Mouse (Mus musculus) hindbrain, embryonic 13.5 days (tissue): ENCODE measurements around the gene Cdkn2aip. TPM values are rescaled to one million over a fixed set of nuclear protein-coding genes. Genes with fewer than 3 reads are reported as not detected.
A peak's percentile ranks its signal among the peaks of the same experiment; 100 is the strongest.

ENCODE experiments used
- ATAC-seq: fragments of 200-750 bp; cut with Nextera tagmentation; 2 replicates; pipeline ENCODE4 v1.8.0; 2017; ENCODE audit warnings: moderate TSS enrichment; ENCODE audit not compliant: low FRiP score
- H3K27ac ChIP-seq: fragments of 300-500 bp; sonication (generic); 2 replicates; pipeline ENCODE4 v1.5.1; 2015; ENCODE audit warnings: inconsistent platforms, mild to moderate bottlenecking, moderate library complexity
- H3K27me3 ChIP-seq: fragments of 300-500 bp; sonication (generic); 2 replicates; pipeline ENCODE4 v1.6.1; 2015; ENCODE audit warnings: mild to moderate bottlenecking, inconsistent platforms
- H3K36me3 ChIP-seq: fragments of 300-500 bp; sonication (generic); 2 replicates; pipeline ENCODE4 v1.6.1; 2015; ENCODE audit warnings: mild to moderate bottlenecking, inconsistent platforms
- H3K4me1 ChIP-seq: fragments of 300-500 bp; sonication (generic); replicated peaks from 2 replicates; pipeline ENCODE4 v1.6.1; 2015; ENCODE audit warnings: inconsistent platforms
- H3K4me2 ChIP-seq: fragments of 300-500 bp; sonication (generic); 2 replicates; pipeline ENCODE4 v1.6.1; 2015; ENCODE audit warnings: inconsistent platforms, mild to moderate bottlenecking, moderate library complexity
- H3K4me3 ChIP-seq: fragments of 300-500 bp; sonication (generic); 2 replicates; pipeline ENCODE4 v1.5.1; 2015; ENCODE audit warnings: mild to moderate bottlenecking, inconsistent platforms
- H3K9ac ChIP-seq: fragments of 300-500 bp; sonication (generic); 2 replicates; pipeline ENCODE4 v1.6.1; 2015; ENCODE audit warnings: mild to moderate bottlenecking, inconsistent platforms
- H3K9me3 ChIP-seq: fragments of 300-500 bp; sonication (generic); 2 replicates; pipeline ENCODE4 v1.6.1; 2016; ENCODE audit warnings: inconsistent platforms
- WGBS: fragments of 180-500 bp; shearing (Covaris S2); methylation state at CpG from one replicate; pipeline ENCODE4 v1.1.7; 2015; 5-methylcytosine and 5-hydroxymethylcytosine counted together
- polyA plus RNA-seq: library from polyadenylated mRNA; unstranded; fragments of >200 nt; fragmentation: Nextera tagmentation; extraction: Ambion mirVana; gene quantifications from 2 replicates; pipeline ENCODE4 v1.2.1, GENCODE M21; 2015

Cdkn2aip gene
- polyA plus RNA-seq, 1 experiment from 2014 or later = 41.4 TPM

DNA sequence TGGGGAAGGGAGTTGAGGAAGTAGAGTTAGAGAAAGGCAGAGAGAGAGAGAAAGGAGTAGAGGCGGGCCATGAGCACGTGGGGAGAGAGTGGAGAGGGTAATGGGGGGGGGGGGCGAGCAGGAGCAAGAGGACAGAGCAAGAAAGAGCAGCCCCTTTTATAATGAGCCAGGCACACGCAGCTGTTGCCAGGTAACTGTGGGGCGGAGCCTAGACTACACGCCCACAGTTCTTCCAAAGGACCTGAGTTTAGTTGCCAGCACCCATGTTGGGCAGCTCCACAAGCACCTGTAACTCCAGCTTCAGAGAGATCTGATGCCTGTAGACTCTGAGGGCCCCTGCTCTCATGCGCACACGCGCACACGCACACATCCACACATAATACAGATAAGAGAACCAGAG, 21.9 kb downstream of the Cdkn2aip start:
- Histone ChIP-seq H3K36me3 (no peaks in the 10 kb centered on the region), H3K27me3 (0 out of 2 replicates have a peak, but pooled peaks cover 12% of the 10 kb centered on the region), H3K4me1 (peaks cover 5% of the 10 kb centered on the region), H3K4me2 (no peak overlapping the region), H3K4me3 (no peak overlapping the region), H3K9ac (no peak overlapping the region), H3K27ac (no peak overlapping the region), H3K9me3 (no peaks in the 10 kb centered on the region)
- no peak for ATAC-seq
- 68% methylated on average over 9 of the region's 10 CpGs for WGBS

DNA sequence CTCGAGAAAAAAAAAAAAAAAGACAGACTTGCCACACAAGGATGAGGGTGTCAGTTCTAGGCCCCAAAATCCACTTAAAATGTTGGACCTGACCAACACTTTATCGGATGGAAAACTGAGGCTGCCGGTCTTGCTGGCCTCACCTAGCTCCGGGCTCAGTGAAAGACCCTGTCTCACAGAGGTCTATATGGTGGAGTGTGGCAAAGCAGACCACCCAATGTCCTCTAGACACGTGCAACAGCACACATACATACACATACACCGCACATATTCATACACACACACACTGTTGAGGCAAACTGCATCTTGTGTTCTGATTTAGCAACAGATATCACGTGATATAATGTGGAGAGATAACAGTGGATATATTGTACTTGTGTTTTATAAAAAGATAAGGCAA, 22.4 kb downstream of the Cdkn2aip start:
- H3K9me3 ChIP-seq = no peaks in the 10 kb centered on the region
- H3K4me1 ChIP-seq = peaks cover 5% of the 10 kb centered on the region
- 40% methylated on average over 7 of the region's 7 CpGs for WGBS

DNA sequence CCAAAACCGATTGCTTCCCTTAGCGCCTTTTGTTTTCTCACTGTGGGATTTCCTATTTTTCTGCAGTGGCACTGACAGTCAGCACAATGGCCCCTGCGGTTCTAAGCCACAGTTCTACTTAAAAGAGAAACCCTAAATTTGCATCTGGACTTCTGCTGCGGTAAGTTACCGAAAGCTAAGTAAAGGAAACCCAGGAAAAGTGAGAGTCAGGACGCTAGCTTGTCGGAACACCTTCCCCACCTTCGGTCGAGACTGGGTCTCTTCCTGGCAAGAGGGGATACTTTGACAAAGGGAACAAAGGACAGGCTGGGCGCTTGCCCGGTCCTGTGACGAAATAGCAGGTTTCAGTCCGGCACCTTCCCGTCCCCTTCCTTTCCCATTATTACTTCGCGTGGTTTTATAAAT, 23.1 kb downstream of the Cdkn2aip start:
- 1% methylated on average over 16 of the region's 16 CpGs for WGBS
- H3K9me3 ChIP-seq = no peaks in the 10 kb centered on the region
- H3K27ac ChIP-seq = no peak overlapping the region
- 0 out of 2 replicates have a peak, but pooled peaks cover 12% of the 10 kb centered on the region for H3K27me3 ChIP-seq
- H3K4me1 ChIP-seq = peaks cover 5% of the 10 kb centered on the region
- H3K4me2 ChIP-seq = peak overlapping the region; percentile 44
- no peaks in the 10 kb centered on the region for H3K36me3 ChIP-seq
- 0 out of 2 replicates have a peak overlapping the region, but pooled peaks have one; percentile 46 for H3K9ac ChIP-seq
- H3K4me3 ChIP-seq = peak overlapping the region; percentile 20
- ATAC-seq = no peak

More for the DNA sequence above, 22.4 kb downstream of the Cdkn2aip start:
- Histone ChIP-seq H3K27me3 (0 out of 2 replicates have a peak, but pooled peaks cover 12% of the 10 kb centered on the region), H3K27ac (no peak overlapping the region), H3K4me3 (no peak overlapping the region), H3K36me3 (no peaks in the 10 kb centered on the region), H3K4me2 (peak overlapping the region; percentile 44), H3K9ac (no peak overlapping the region)
- no peak for ATAC-seq

DNA sequence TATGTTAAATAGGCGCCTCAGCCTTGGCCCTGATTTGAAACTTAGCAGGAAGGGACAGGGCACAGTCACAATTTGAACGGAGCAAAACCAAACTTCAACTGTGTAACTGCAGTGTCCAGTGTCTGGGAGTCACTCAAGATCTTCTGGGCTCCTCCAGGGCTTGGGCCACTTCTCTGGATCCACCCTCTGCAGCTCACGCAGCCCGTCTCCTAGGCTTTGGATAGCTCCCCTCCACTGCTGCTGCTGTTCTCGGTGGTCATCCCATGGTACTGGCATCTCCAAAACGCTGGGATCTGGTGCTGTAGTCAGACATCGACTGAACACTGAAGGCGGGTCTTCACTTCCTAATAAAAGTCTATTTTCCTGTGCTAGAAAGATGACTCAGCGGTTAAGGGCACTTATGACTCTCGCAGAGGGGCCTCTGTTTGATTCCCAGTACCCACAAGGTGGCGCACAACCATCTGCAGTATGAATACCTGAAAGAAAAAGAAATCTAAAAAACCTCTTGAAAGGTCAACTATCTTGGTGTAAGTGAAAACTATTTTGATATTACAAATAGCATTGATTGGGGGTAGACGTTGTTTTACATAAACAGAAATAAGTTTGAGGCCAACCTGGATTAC, 23.9 kb downstream of the Cdkn2aip start:
- Histone ChIP-seq H3K27ac (no peak overlapping the region), H3K4me2 (no peak overlapping the region), H3K9ac (no peak overlapping the region), H3K4me3 (no peak overlapping the region), H3K9me3 (no peaks in the 10 kb centered on the region), H3K4me1 (peaks cover 5% of the 10 kb centered on the region), H3K36me3 (no peaks in the 10 kb centered on the region), H3K27me3 (0 out of 2 replicates have a peak, but pooled peaks cover 12% of the 10 kb centered on the region)
- ATAC-seq = no peak
- 53% methylated on average over 12 of the region's 12 CpGs for WGBS

DNA sequence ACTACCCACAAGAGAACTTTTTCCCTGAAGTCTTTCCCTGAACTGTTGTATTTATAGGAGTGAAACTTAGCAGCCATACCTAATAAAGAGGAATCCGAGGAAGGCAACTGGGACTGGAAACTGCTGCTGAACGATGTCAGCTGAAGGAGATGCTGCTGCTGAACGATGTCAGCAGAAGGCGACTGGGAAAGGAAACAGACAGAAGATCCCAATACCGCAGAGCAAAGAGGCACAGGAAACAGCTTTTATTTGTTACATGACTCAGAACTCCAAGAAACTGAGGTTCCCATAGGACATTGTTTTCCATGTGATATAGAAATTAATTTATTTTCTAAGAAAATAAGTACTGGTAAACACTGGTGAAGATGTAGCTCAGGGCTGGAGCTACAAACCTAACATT, 29.3 kb downstream of the Cdkn2aip start:
- no peak for ATAC-seq
- 84% methylated on average over 5 of the region's 5 CpGs for WGBS
- no peak overlapping the region for H3K4me3 ChIP-seq

DNA sequence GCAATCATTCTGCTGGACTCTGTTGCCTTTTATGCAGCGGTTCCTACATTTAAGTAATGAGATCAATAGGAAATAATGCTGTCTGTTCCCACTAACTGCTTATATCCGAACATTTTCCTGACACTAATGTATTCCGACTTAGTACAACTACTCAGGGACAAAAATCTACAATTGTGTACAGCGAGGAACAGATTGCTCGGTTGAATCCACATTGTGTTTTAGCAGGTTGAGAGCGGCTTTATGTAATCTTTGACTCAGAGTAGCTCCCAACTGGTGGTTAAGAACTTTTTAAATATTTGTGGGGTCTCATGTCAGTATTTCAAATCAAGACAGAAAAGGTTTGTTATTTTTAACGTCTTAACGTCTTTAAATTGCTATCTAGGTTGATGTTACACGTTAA, 29.7 kb downstream of the Cdkn2aip start:
- ATAC-seq = no peak

More for the DNA sequence above, 29.3 kb downstream of the Cdkn2aip start:
- Histone ChIP-seq H3K4me2 (no peak overlapping the region), H3K9me3 (no peaks in the 10 kb centered on the region), H3K4me1 (no peaks in the 10 kb centered on the region), H3K9ac (no peak overlapping the region), H3K27ac (no peak overlapping the region), H3K36me3 (no peaks in the 10 kb centered on the region), H3K27me3 (no peaks in the 10 kb centered on the region)

DNA sequence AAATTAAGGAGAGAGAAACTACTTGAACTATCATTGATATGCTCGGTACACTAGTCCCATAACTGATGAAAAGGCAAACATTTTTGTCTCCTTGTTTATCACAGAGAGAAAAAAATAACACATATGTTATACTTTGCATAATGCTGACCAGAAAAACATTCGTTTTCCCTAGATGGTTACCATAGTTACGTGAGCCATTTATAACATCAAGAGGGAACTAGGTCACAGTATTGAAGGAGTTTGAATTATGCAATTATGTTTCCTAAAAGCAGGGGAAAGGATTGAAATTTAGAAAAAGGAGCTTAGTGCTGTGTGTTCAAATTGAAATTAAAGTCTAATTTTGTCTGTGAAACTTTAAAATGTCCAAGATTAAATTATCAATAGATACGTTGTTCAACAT, 33.4 kb downstream of the Cdkn2aip start:
- 81% methylated on average over 4 of the region's 4 CpGs for WGBS
- ATAC-seq = no peak
- no peak overlapping the region for H3K4me3 ChIP-seq
- no peak overlapping the region for H3K4me2 ChIP-seq
- no peak overlapping the region for H3K9ac ChIP-seq
- H3K4me1 ChIP-seq = peaks cover 9% of the 10 kb centered on the region; the same call in 1 of the 2 replicates
- H3K36me3 ChIP-seq = no peaks in the 10 kb centered on the region
- no peaks in the 10 kb centered on the region for H3K27me3 ChIP-seq
- H3K9me3 ChIP-seq = no peaks in the 10 kb centered on the region
- no peak overlapping the region for H3K27ac ChIP-seq

More for the DNA sequence above, 29.7 kb downstream of the Cdkn2aip start:
- no peak overlapping the region for H3K4me2 ChIP-seq
- no peak overlapping the region for H3K9ac ChIP-seq
- no peak overlapping the region for H3K4me3 ChIP-seq
- WGBS = 90% methylated on average over 9 of the region's 9 CpGs
- no peak overlapping the region for H3K27ac ChIP-seq
- no peaks in the 10 kb centered on the region for H3K9me3 ChIP-seq
- no peaks in the 10 kb centered on the region for H3K27me3 ChIP-seq
- no peaks in the 10 kb centered on the region for H3K4me1 ChIP-seq
- H3K36me3 ChIP-seq = no peaks in the 10 kb centered on the region

DNA sequence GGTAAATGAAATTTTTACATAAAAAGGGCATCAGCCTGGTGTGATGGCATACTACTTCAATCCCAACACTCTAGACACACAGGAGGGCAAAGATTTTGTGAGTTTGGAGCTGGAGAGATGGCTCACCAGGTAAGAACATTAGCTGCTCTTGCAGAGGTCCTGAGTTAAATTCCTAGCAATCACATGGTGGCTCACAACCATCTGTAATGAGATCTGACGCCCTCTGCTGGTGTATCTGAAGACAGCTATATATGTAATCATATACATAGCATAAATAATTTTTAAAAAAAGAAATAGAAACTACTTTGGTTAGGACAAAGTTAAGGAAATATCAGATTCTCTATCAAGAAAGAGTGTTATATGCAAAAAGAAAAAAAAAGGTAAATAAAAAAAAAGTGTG, 34.1 kb downstream of the Cdkn2aip start:
- Histone ChIP-seq H3K9me3 (no peaks in the 10 kb centered on the region), H3K27me3 (no peaks in the 10 kb centered on the region), H3K4me3 (no peak overlapping the region), H3K4me1 (peaks cover 9% of the 10 kb centered on the region; the same call in 1 of the 2 replicates), H3K4me2 (no peak overlapping the region), H3K9ac (no peak overlapping the region), H3K27ac (no peak overlapping the region), H3K36me3 (no peaks in the 10 kb centered on the region)
- ATAC-seq = no peak
- 80% methylated on average over 1 of the region's 1 CpGs for WGBS

DNA sequence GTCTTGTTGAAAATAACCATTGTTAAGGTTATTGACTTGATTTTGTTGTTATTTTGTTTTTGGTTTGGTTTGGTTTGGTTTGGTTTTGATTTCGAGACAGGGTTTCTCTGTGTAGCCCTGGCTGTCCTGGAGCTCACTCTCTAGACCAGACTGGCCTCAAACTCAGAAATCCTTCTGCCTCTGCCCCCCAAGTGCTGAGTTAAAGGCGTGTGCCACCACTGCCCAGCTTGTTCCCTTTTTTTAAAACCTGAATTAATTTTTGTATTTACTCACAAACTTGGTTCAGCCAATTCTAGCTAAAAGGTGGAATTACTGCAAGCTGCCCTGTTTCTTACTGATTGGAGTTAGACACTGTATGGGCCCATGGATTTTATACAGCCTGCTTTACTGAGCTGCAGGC, 37.1 kb downstream of the Cdkn2aip start:
- peak overlapping the region; percentile 92 for H3K4me3 ChIP-seq
- WGBS = 45% methylated on average over 2 of the region's 2 CpGs
- H3K27ac ChIP-seq = no peak overlapping the region
- H3K4me2 ChIP-seq = peak overlapping the region; percentile 77
- H3K27me3 ChIP-seq = no peaks in the 10 kb centered on the region
- H3K4me1 ChIP-seq = peaks cover 13% of the 10 kb centered on the region
- 0 out of 2 replicates have a peak overlapping the region, but pooled peaks have one; percentile 35 for H3K9ac ChIP-seq
- H3K9me3 ChIP-seq = no peaks in the 10 kb centered on the region
- ATAC-seq = no peak
- no peaks in the 10 kb centered on the region for H3K36me3 ChIP-seq

DNA sequence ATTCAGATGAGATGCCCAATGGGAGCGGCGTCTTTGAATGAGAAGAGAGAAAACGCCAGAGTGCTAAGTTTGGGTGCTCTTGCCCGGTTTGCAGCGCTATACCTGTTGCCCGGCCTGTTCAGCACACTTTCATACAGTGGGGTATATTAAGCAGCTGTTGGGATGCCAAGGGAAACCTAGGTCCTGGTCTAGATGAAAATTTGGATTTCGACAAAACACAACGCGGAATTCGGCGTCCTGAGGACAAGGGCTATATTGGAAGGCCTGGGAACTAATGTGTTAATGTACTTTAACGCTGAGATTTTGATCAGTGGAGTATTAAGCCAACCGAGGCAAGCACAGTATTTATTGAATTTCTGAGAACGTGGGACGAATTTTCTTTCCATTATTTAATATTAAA, 37.5 kb downstream of the Cdkn2aip start:
- H3K9me3 ChIP-seq = no peaks in the 10 kb centered on the region
- H3K27ac ChIP-seq = no peak overlapping the region
- peak overlapping the region; percentile 90 for H3K9ac ChIP-seq
- no peak for ATAC-seq
- H3K36me3 ChIP-seq = no peaks in the 10 kb centered on the region
- WGBS = 2% methylated on average over 15 of the region's 15 CpGs
- H3K4me2 ChIP-seq = peak overlapping the region; percentile 77
- no peaks in the 10 kb centered on the region for H3K27me3 ChIP-seq
- H3K4me1 ChIP-seq = peaks cover 13% of the 10 kb centered on the region
- peak overlapping the region; percentile 92 for H3K4me3 ChIP-seq

DNA sequence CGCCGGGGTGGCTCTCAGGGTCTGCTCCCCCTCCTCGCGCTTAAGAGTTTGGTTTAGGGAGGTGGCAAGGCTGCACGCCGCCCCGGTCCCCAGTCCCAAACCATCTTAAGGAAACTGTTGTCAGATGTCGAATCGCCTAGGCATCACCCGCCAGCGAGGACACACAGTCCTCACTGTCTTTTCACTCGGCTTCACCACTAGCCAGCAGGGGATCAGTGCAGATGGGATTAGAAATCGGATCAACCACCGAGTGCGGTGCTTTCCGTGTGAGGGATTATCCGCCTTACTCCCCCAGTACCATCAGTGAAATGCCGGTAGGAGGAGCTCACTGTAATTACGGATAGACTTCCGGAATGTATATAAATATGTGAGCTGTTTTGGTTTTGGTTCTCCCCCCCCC, 37.9 kb downstream of the Cdkn2aip start:
- Histone ChIP-seq H3K27ac (peak overlapping the region; percentile 95), H3K27me3 (no peaks in the 10 kb centered on the region), H3K9ac (peak overlapping the region; percentile 90), H3K4me3 (peak overlapping the region; percentile 92), H3K4me1 (peaks cover 13% of the 10 kb centered on the region), H3K36me3 (no peaks in the 10 kb centered on the region), H3K4me2 (peak overlapping the region; percentile 77), H3K9me3 (no peaks in the 10 kb centered on the region)
- under 1% methylated on average over 20 of the region's 20 CpGs for WGBS
- peak; percentile 19; the same call in 1 of the 2 replicates for ATAC-seq

DNA sequence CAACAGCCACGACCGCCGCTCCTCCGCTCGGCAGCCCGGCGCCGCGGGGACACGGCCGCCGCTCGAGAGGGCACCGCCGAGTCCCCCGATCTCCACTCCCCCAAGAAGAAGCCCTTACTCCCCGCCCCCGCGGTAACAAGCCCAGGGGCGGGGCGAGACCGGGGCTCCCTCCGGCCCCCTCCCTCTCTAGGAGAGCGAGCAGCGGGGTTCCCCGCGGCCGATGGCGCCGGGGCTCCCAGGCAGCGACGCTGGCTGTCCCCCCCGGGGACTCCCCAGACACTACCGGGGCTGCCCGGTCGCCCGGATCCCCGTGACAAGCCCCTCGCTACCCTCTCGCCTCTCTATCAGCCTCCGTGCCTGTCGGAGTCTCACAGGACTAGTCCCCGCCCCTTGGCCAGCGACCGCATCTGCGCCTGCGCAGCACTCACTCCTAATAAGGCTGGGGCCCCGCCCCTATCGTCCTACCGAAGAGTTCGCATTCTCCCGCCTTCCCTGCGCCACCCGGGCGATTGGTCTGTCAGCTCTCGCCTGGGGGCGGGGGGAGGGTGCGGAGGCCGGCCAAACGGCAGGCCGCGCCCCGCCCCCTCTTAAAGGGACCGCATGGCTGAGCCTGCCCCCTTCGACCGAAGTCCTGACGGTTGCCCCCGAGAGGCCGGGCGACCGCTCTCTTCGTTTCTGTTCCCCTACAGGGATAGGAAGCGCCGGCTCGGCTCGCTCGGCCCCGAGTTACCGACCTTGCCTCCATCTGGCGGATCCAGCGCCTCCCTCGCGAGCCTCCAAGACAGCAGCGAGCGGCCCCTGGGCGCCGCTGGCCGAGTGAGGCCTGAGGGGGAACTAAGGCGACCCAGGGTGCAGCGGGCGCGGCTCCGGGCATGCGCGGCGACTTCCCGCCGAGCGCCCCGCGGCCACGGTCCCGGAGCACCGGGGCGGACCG, 38.7 kb downstream of the Cdkn2aip start, which contains the start of gene Ing2:
TSS of gene Ing2 (minus strand) at position 780 of the 934 bp plus-strand sequence.
- peak within 1 kb of the TSS; percentile 91 for H3K9ac ChIP-seq
- H3K27ac ChIP-seq = peak within 1 kb of the TSS; percentile 95
- peaks cover 13% of the 10 kb centered on the region for H3K4me1 ChIP-seq
- under 1% methylated on average over 89 of the region's 106 CpGs for WGBS
- ATAC-seq = peak; percentile 92
- peak within 1 kb of the TSS; percentile 77 for H3K4me2 ChIP-seq
- peak within 1 kb of the TSS; percentile 92 for H3K4me3 ChIP-seq
- H3K27me3 ChIP-seq = no peaks in the 10 kb centered on the region
- H3K36me3 ChIP-seq = no peaks in the 10 kb centered on the region
- no peaks in the 10 kb centered on the region for H3K9me3 ChIP-seq
